Mouse (Mus musculus): ENCODE measurements around the gene Clec2g.

GRCm38 (mm10) chr6:128992337-128992736 is 58.2 kb downstream of the Clec2g start:
- TF ChIP-seq CTCF (IDR thresholded peaks at IDR 0.05; ENCODE audit: extremely low read depth, insufficient read length, insufficient replicate concordance, low read depth, low read length): no peak
- no peak for TF ChIP-seq POLR2A (IDR thresholded peaks at IDR 0.05; ENCODE audit: low read depth, low read length)
